Mouse (Mus musculus) C2C12 (cell line): Measurements from ENCODE around the gene C2cd5. TPM values are rescaled to one million over a fixed set of nuclear protein-coding genes. Genes with fewer than 3 reads are reported as not detected.

ENCODE experiments used
- H3K27me3 ChIP-seq: one replicate; pipeline ENCODE4 v1.6.1; 2011; ENCODE audit not compliant: control insufficient read depth, insufficient read depth, insufficient read length
- H3K36me3 ChIP-seq: one replicate; pipeline ENCODE4 v1.6.1; 2011; ENCODE audit not compliant: control insufficient read depth, insufficient read depth
- H3K4me3 ChIP-seq: one replicate; pipeline ENCODE4 v1.5.1; 2011; ENCODE audit warnings: mild to moderate bottlenecking, control low read depth; ENCODE audit not compliant: poor library complexity, insufficient read depth, severe bottlenecking
- H3K79me2 ChIP-seq: one replicate; pipeline ENCODE4 v1.6.1; 2011; ENCODE audit not compliant: control insufficient read depth, insufficient read depth
- H3K79me3 ChIP-seq: one replicate; pipeline ENCODE4 v1.6.1; 2011; ENCODE audit warnings: low read depth, control low read depth
- H3ac ChIP-seq: one replicate; pipeline ENCODE3; 2011; ENCODE audit warnings: low read depth; ENCODE audit not compliant: control insufficient read depth, insufficient read length
- CEBPB ChIP-seq: IDR thresholded peaks from one replicate; pipeline ENCODE4 v1.6.1; 2011; ENCODE audit warnings: low read depth, mild to moderate bottlenecking, control low read depth, moderate library complexity
- CTCF ChIP-seq: IDR thresholded peaks from one replicate; pipeline ENCODE4 v1.5.1; 2011; ENCODE audit not compliant: control insufficient read depth, insufficient read depth, insufficient read length
- FOSL1 ChIP-seq: IDR thresholded peaks from one replicate; pipeline ENCODE4 v1.8.0; 2011; ENCODE audit warnings: mild to moderate bottlenecking, low read length; ENCODE audit not compliant: poor library complexity, insufficient read depth, severe bottlenecking
- MAX ChIP-seq: IDR thresholded peaks from one replicate; pipeline ENCODE4 v1.6.1; 2011; ENCODE audit warnings: mild to moderate bottlenecking, control low read depth
- MYOD1 ChIP-seq: IDR thresholded peaks from one replicate; pipeline ENCODE4 v1.6.1; 2011; ENCODE audit warnings: low read depth; ENCODE audit not compliant: control insufficient read depth, insufficient read length
- MYOG ChIP-seq: IDR thresholded peaks from one replicate; pipeline ENCODE4 v1.6.1; 2011; ENCODE audit not compliant: control insufficient read depth, insufficient read length; ENCODE audit errors: extremely low read depth
- USF1 ChIP-seq: IDR thresholded peaks from one replicate; pipeline ENCODE4 v1.6.1; 2011; ENCODE audit warnings: low read depth, mild to moderate bottlenecking, control low read depth, moderate library complexity
- polyA plus RNA-seq: library from polyadenylated mRNA; unstranded; fragments of >200 nt; fragmentation: generic; extraction: Trizol; gene quantifications from one replicate; pipeline ENCODE4 v1.2.1, GENCODE M21; 2012; ENCODE audit warnings: missing spikeins

Gene C2cd5
- polyA plus RNA-seq, 1 experiment, result 4.8 TPM

- H3K79me3 ChIP-seq, result no peaks in the 10 kb centered on the region
- no peak overlapping the region for H3K4me3 ChIP-seq
- no peak overlapping the region for H3ac ChIP-seq
- H3K36me3 ChIP-seq, result no peaks in the 10 kb centered on the region
- TF ChIP-seq MYOG, result no peak
- TF ChIP-seq CTCF, result no peak
- TF ChIP-seq USF1, result no peak
- no peak for TF ChIP-seq MAX
- TF ChIP-seq FOSL1, result no peak
- no peak for TF ChIP-seq MYOD1
- no peak for TF ChIP-seq CEBPB
- H3K27me3 ChIP-seq, result peaks cover 30% of the 10 kb centered on the region
- H3K79me2 ChIP-seq, result no peaks in the 10 kb centered on the region
These were observed 135.2 kb downstream of the C2cd5 start for GRCm38 (mm10) chr6:142964531-142965385.

- Histone ChIP-seq H3K79me2 (no peaks in the 10 kb centered on the region), H3K4me3 (no peak within 1 kb of the TSS), H3K79me3 (no peaks in the 10 kb centered on the region), H3K27me3 (peaks cover 30% of the 10 kb centered on the region), H3K36me3 (no peaks in the 10 kb centered on the region), H3ac (no peak within 1 kb of the TSS)
- TF ChIP-seq MYOD1 (no peak), MAX (no peak), FOSL1 (no peak), CTCF (no peak), CEBPB (no peak), MYOG (no peak), USF1 (no peak)
These were observed 135.8 kb downstream of the C2cd5 start, which contains the start of gene St8sia1 for GRCm38 (mm10) chr6:142964076-142964530. St8sia1 (minus strand) TSS chr6:142964452.

- no peak overlapping the region for H3K4me3 ChIP-seq
- no peaks in the 10 kb centered on the region for H3K79me3 ChIP-seq
- no peaks in the 10 kb centered on the region for H3K36me3 ChIP-seq
- no peak overlapping the region for H3ac ChIP-seq
- no peaks in the 10 kb centered on the region for H3K79me2 ChIP-seq
- H3K27me3 ChIP-seq, result peaks cover 30% of the 10 kb centered on the region
- no peak for TF ChIP-seq MAX
- no peak for TF ChIP-seq FOSL1
- TF ChIP-seq USF1, result no peak
- TF ChIP-seq MYOG, result no peak
- TF ChIP-seq MYOD1, result no peak
- TF ChIP-seq CTCF, result no peak
- TF ChIP-seq CEBPB, result no peak
These were observed 136.4 kb downstream of the C2cd5 start for GRCm38 (mm10) chr6:142963480-142964075.

- Histone ChIP-seq H3K79me2 (no peaks in the 10 kb centered on the region), H3ac (no peak overlapping the region), H3K79me3 (no peaks in the 10 kb centered on the region), H3K36me3 (no peaks in the 10 kb centered on the region), H3K4me3 (no peak overlapping the region), H3K27me3 (peaks cover 35% of the 10 kb centered on the region)
- TF ChIP-seq MYOG (no peak), CEBPB (no peak), USF1 (no peak)
These were observed 137.1 kb downstream of the C2cd5 start for GRCm38 (mm10) chr6:142962881-142963280.

GRCm38 (mm10) chr6:142962476-142962875 is 137.5 kb downstream of the C2cd5 start:
- Histone ChIP-seq H3K79me2 (no peaks in the 10 kb centered on the region), H3K27me3 (peaks cover 35% of the 10 kb centered on the region), H3ac (no peak overlapping the region), H3K79me3 (no peaks in the 10 kb centered on the region), H3K4me3 (no peak overlapping the region), H3K36me3 (no peaks in the 10 kb centered on the region)
- TF ChIP-seq MAX (no peak), USF1 (no peak), MYOD1 (no peak), CTCF (no peak), MYOG (no peak)

GRCm38 (mm10) chr6:142961721-142962455 is 138.1 kb downstream of the C2cd5 start:
- no peak for TF ChIP-seq MYOD1
- no peak for TF ChIP-seq MAX
- no peak for TF ChIP-seq FOSL1
- TF ChIP-seq CEBPB, result no peak
- no peak for TF ChIP-seq MYOG
- TF ChIP-seq USF1, result no peak
- Histone ChIP-seq H3K27me3 (peaks cover 36% of the 10 kb centered on the region), H3K36me3 (no peaks in the 10 kb centered on the region), H3K4me3 (no peak overlapping the region), H3K79me2 (no peaks in the 10 kb centered on the region), H3K79me3 (no peaks in the 10 kb centered on the region), H3ac (no peak overlapping the region)

Other genes with a start within 250 kb of the C2cd5 start
- gene St8sia1, start 135.7 kb downstream of the C2cd5 start, polyA plus RNA-seq, result not detected
- 9.3 TPM for gene Etnk1, start 67.1 kb upstream of the C2cd5 start, polyA plus RNA-seq